Mouse (Mus musculus): ENCODE results near the gene Zwilch.

DNA sequence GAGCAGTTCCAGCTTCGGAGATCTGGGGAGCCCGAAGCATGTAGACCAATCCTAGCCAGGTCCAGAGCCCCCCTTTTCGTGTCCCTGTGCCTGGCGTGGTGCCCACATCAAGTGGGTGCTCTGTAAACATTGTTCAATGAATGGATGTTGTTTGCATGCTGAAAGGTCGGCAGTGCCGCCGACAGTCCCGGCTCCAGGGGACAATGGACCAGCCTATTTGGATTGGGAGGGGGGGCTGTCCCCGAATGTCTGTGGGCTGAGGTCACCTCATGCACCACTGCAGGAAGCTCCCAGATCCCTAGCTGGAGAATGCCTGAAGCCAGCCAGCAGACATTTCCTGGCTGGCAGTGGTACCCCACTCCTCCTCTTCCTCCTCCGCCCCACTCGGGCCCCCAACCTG lies 78.8 kb downstream of the Zwilch start:
- TF ChIP-seq POLR2A (IDR thresholded peaks at IDR 0.05; ENCODE audit: borderline replicate concordance, extremely low read depth, low read depth, low read length) (no peak), CTCF (IDR thresholded peaks at IDR 0.05; ENCODE audit: insufficient read depth, low read length) (no peak)

All from lung, adult 2 months (tissue).